Mouse (Mus musculus) MEL (cell line): ENCODE data around the gene Odf4.

Experiments
- POLR2A ChIP-seq, 2 experiments: IDR thresholded peaks; 2 replicates each; pipeline ENCODE4 v1.6.1; 2011 to 2012; ENCODE audit warnings: low read length in 2 of 2, mild to moderate bottlenecking in 2 of 2, control low read depth in 1 of 2, improper control_type of control experiment in 1 of 2, low read depth in 1 of 2, moderate library complexity in 1 of 2; ENCODE audit not compliant: control insufficient read depth in 1 of 2, insufficient read depth in 1 of 2, poor library complexity in 1 of 2
- RCOR1 ChIP-seq: IDR thresholded peaks from 2 replicates; pipeline ENCODE4 v1.6.1; 2012; ENCODE audit warnings: low read depth, mild to moderate bottlenecking, inconsistent platforms, low read length, improper control_type of control experiment
- TAL1 ChIP-seq: IDR thresholded peaks from 2 replicates; pipeline ENCODE4 v1.6.1; 2012; ENCODE audit warnings: mild to moderate bottlenecking, inconsistent platforms, low read length, moderate library complexity, mixed read lengths
- USF1 ChIP-seq: IDR thresholded peaks from 2 replicates; pipeline ENCODE4 v1.6.1; 2014; ENCODE audit warnings: low read depth, mild to moderate bottlenecking, inconsistent platforms, low read length, improper control_type of control experiment, moderate library complexity
- USF2 ChIP-seq, 2 experiments: IDR thresholded peaks; 2 replicates each; pipeline ENCODE4 v1.6.1; 2011 to 2012; ENCODE audit warnings: improper control_type of control experiment in 2 of 2, low read length in 2 of 2, borderline replicate concordance in 1 of 2, inconsistent platforms in 1 of 2, low read depth in 1 of 2, mild to moderate bottlenecking in 1 of 2; ENCODE audit not compliant: insufficient read depth in 1 of 2
- ZC3H11A ChIP-seq: IDR thresholded peaks from 2 replicates; pipeline ENCODE4 v1.6.1; 2012; ENCODE audit warnings: low read depth, mild to moderate bottlenecking, inconsistent platforms, low read length, improper control_type of control experiment
- ZNF384 ChIP-seq: IDR thresholded peaks from 2 replicates; pipeline ENCODE4 v1.6.1; 2012; ENCODE audit warnings: low read depth, mild to moderate bottlenecking, inconsistent platforms, low read length, improper control_type of control experiment

DNA sequence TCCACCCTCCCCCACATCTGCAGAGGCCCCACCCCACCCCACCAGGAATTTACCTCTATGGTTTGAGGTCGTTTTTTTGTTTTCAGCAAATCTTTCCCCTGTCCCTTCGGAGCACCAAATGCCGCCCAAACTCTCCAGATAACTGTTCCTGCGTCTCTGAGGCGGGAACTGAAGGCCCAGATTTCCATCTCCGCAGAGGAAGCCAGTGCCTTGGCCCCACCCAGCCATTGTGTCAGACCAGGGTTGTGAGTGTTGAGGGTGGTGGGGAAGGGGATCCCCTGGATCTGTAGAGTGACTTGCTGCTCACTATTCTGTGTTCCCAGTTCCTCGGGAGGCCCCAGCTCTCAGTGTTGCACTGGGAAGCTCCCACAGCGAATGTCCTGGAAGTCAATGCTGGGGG, 30.4 kb upstream of the Odf4 start, which contains the start of gene Arhgef15:
- no peak for TF ChIP-seq USF1
- no peak for TF ChIP-seq POLR2A (IDR thresholded peaks at IDR 0.05; ENCODE audit: control insufficient read depth in 1 of 2, insufficient read depth in 1 of 2, low read depth in 1 of 2, low read length in 2 of 2, poor library complexity in 1 of 2)
- no peak for TF ChIP-seq ZNF384
- TF ChIP-seq TAL1 = no peak
- no peak for TF ChIP-seq ZC3H11A
- TF ChIP-seq USF2 (IDR thresholded peaks at IDR 0.05; ENCODE audit: borderline replicate concordance in 1 of 2, insufficient read depth in 1 of 2, low read depth in 1 of 2, low read length in 2 of 2) = no peak
- TF ChIP-seq RCOR1 = no peak
